8 mouse cellular contexts compared by ENCODE assay signal in genomic region chr5:8045855-8046254, GRCm38 (mm10). TPM values are rescaled to one million over a fixed set of nuclear protein-coding genes. Genes with fewer than 3 reads are reported as not detected.
DNase-seq lines count a peak whose midpoint lies in the region; ATAC-seq and TF ChIP-seq lines count a peak whose summit lies in the region.

TSS of gene Sri (plus strand) at chr5:8046078.

- no peak for TF ChIP-seq POLR2A in brain, embryonic 14.5 days (IDR thresholded peaks at IDR 0.05; ENCODE audit: borderline replicate concordance, extremely low read depth, insufficient read depth, insufficient read length, poor library complexity, severe bottlenecking)

- no peaks in the 10 kb centered on the region for H3K36me3 ChIP-seq in liver, embryonic 11.5 days (ENCODE audit: control insufficient read depth, insufficient read depth, low read length)
- no peaks in the 10 kb centered on the region for H3K36me3 ChIP-seq in neural tube, embryonic 15.5 days

- peaks cover 2% of the 10 kb centered on the region for H3K27me3 ChIP-seq in Patski
- H3K27me3 ChIP-seq in liver, embryonic 11.5 days (replicated peaks; ENCODE audit: control insufficient read depth, insufficient read depth, low read length), result no peaks in the 10 kb centered on the region
- H3K27me3 ChIP-seq in neural tube, embryonic 15.5 days (replicated peaks), result no peaks in the 10 kb centered on the region

- H3K4me1 ChIP-seq in liver, embryonic 11.5 days (replicated peaks; ENCODE audit: control insufficient read depth, insufficient read depth, low read length), result no peaks in the 10 kb centered on the region
- H3K4me1 ChIP-seq in neural tube, embryonic 15.5 days, result no peaks in the 10 kb centered on the region

- no peak within 1 kb of the TSS for H3K27ac ChIP-seq in liver, embryonic 11.5 days (ENCODE audit: low read depth, low read length)
- no peak within 1 kb of the TSS for H3K27ac ChIP-seq in neural tube, embryonic 15.5 days (replicated peaks)

- no peak within 1 kb of the TSS for H3K4me2 ChIP-seq in liver, embryonic 11.5 days
- H3K4me2 ChIP-seq in neural tube, embryonic 15.5 days, result no peak within 1 kb of the TSS

- no peak within 1 kb of the TSS for H3K4me3 ChIP-seq in liver, embryonic 11.5 days (ENCODE audit: low read depth, low read length)
- H3K4me3 ChIP-seq in neural tube, embryonic 15.5 days (replicated peaks), result no peak within 1 kb of the TSS

- TF ChIP-seq CTCF in Patski (IDR thresholded peaks at IDR 0.05), result no peak
- TF ChIP-seq CTCF in brain, embryonic 14.5 days (IDR thresholded peaks at IDR 0.05; ENCODE audit: borderline replicate concordance, extremely low read depth, insufficient read depth, insufficient read length), result no peak

- in situ Hi-C loops in Patski (cut with MboI; ENCODE audit: low pct_unique_long_range_greater_than_20kb), result no loop called here

- CTCF ChIA-PET in Patski (lab: Charles Lee), result no interaction called here

- no peak for DNase-seq in Patski (ENCODE audit: low read depth, low spot score)
- DNase-seq in brain, embryonic 14.5 days (ENCODE audit: low read depth), result no peak
- no peak for DNase-seq in gonadal fat pad, adult 2 months (ENCODE audit: low read depth)
- peak; percentile 73 for DNase-seq in kidney, adult 11 months
- no peak for DNase-seq in liver, embryonic 11.5 days (ENCODE audit: low spot score)
- DNase-seq in urinary bladder, postnatal 36 days (ENCODE audit: low spot score in 2 of 2), result no peak
- DNase-seq in cerebellum, adult 9-10 months, result no peak

- H3K9ac ChIP-seq in liver, embryonic 11.5 days (ENCODE audit: low read depth, low read length), result no peak within 1 kb of the TSS
- H3K9ac ChIP-seq in neural tube, embryonic 15.5 days (replicated peaks), result no peak within 1 kb of the TSS

- WGBS in liver, embryonic 11.5 days, result 76% methylated on average over 6 of the region's 6 CpGs
- WGBS in neural tube, embryonic 15.5 days, result 87% methylated on average over 6 of the region's 6 CpGs

- POLR2A ChIA-PET in Patski (lab: Charles Lee), result no interaction called here

- ATAC-seq in Patski, result peak; percentile 45
- no peak for ATAC-seq in liver, embryonic 11.5 days (replicated peaks; ENCODE audit: low FRiP score)
- ATAC-seq in neural tube, embryonic 15.5 days (ENCODE audit: low FRiP score), result no peak

- H3K9me3 ChIP-seq in liver, embryonic 11.5 days (ENCODE audit: control insufficient read depth, low read length), result no peaks in the 10 kb centered on the region
- H3K9me3 ChIP-seq in neural tube, embryonic 15.5 days (replicated peaks), result no peaks in the 10 kb centered on the region

RNA-seq across cellular contexts. Expression of gene Sri, which starts in this region (rescaled TPM):
- 194 TPM for polyA plus RNA-seq in Patski (2021)
- 103 and 108 TPM in 2 replicates for polyA plus RNA-seq in brain, embryonic 14.5 days (2012; rRNA removed)
- 139 and 166 TPM in 2 replicates for polyA plus RNA-seq in gonadal fat pad, adult 2 months (2012; rRNA removed)
- polyA plus RNA-seq in liver, embryonic 11.5 days (2014; fragmentation: Nextera tagmentation; extraction: Ambion mirVana), result 242 and 243 TPM in 2 replicates
- polyA plus RNA-seq in neural tube, embryonic 15.5 days (2015; fragmentation: Nextera tagmentation; extraction: Ambion mirVana), result 192 and 204 TPM in 2 replicates
